Mouse (Mus musculus) neural tube, embryonic 12.5 days (tissue): Measurements from ENCODE around the gene Mgll. TPM values are rescaled to one million over a fixed set of nuclear protein-coding genes. Genes with fewer than 3 reads are reported as not detected.

Experiments
- ATAC-seq: fragments of 200-750 bp; cut with Nextera tagmentation; 2 replicates; pipeline ENCODE4 v1.8.0; 2017; ENCODE audit warnings: low read depth, mild to moderate bottlenecking, moderate TSS enrichment, moderate library complexity; ENCODE audit not compliant: low FRiP score
- H3K27ac ChIP-seq: fragments of 300-500 bp; sonication (generic); 2 replicates; pipeline ENCODE4 v1.5.1; 2016
- H3K27me3 ChIP-seq: fragments of 300-500 bp; sonication (generic); replicated peaks from 2 replicates; pipeline ENCODE4 v1.6.1; 2016; ENCODE audit warnings: mild to moderate bottlenecking
- H3K36me3 ChIP-seq: fragments of 300-500 bp; sonication (generic); 2 replicates; pipeline ENCODE4 v1.6.1; 2016; ENCODE audit warnings: mild to moderate bottlenecking
- H3K4me1 ChIP-seq: fragments of 300-500 bp; sonication (generic); 2 replicates; pipeline ENCODE4 v1.6.1; 2016
- H3K4me2 ChIP-seq: fragments of 300-500 bp; sonication (generic); replicated peaks from 2 replicates; pipeline ENCODE4 v1.6.1; 2016; ENCODE audit warnings: mild to moderate bottlenecking
- H3K4me3 ChIP-seq: fragments of 300-500 bp; sonication (generic); 2 replicates; pipeline ENCODE4 v1.5.1; 2016
- H3K9ac ChIP-seq: fragments of 300-500 bp; sonication (generic); 2 replicates; pipeline ENCODE4 v1.6.1; 2016; ENCODE audit warnings: mild to moderate bottlenecking
- H3K9me3 ChIP-seq: fragments of 300-500 bp; sonication (generic); 2 replicates; pipeline ENCODE4 v1.6.1; 2016; ENCODE audit warnings: mild to moderate bottlenecking
- WGBS: fragments of 180-500 bp; shearing (Covaris S2); methylation state at CpG from one replicate; pipeline ENCODE4 v1.1.7; 2016; 5-methylcytosine and 5-hydroxymethylcytosine counted together
- polyA plus RNA-seq: library from polyadenylated mRNA; unstranded; fragments of >200 nt; fragmentation: Nextera tagmentation; extraction: Ambion mirVana; gene quantifications from 2 replicates; pipeline ENCODE4 v1.2.1, GENCODE M21; 2016

Gene Mgll
- polyA plus RNA-seq, 1 experiment from 2014 or later, result 9.3 TPM

DNA sequence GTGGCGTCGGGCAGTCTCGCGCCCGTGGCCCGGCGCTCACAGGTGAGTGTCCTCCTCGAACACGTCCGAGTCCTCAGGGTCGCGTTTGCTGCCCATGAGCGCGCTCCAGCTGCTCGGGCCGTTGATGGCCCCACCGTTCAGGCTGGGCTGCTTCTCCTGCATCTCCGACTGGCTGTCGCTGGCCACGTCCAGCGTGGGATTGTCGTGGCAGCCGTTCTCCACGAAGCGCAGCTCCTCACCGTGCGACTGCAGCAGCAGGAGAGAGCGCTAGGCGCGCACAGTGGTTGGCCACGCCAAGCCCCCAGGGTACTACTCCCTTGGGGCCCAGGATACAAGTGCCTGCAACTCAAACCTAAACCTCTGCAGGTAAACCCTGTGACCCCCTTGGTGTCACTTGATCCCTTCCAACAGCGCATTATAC is 118.5 kb downstream of the Mgll start:
- under 1% methylated on average over 32 of the region's 32 CpGs for WGBS
- H3K4me1 ChIP-seq, result peaks cover 23% of the 10 kb centered on the region
- H3K36me3 ChIP-seq, result peaks cover 55% of the 10 kb centered on the region

GRCm38 (mm10) chr6:88843241-88843640 is 119.0 kb downstream of the Mgll start:
- no peaks in the 10 kb centered on the region for H3K9me3 ChIP-seq
- no peak overlapping the region for H3K27ac ChIP-seq
- peak overlapping the region; percentile 71; the same call in 1 of the 2 replicates for H3K9ac ChIP-seq
- no peaks in the 10 kb centered on the region for H3K27me3 ChIP-seq
- peaks cover 23% of the 10 kb centered on the region for H3K4me1 ChIP-seq
- peak overlapping the region; percentile 84 for H3K4me2 ChIP-seq
- WGBS, result 79% methylated on average over 7 of the region's 7 CpGs
- H3K36me3 ChIP-seq, result peaks cover 55% of the 10 kb centered on the region
- H3K4me3 ChIP-seq, result peak overlapping the region; percentile 77; the same call in 1 of the 2 replicates
- ATAC-seq, result no peak

More for the DNA sequence above, 118.5 kb downstream of the Mgll start:
- 0 out of 2 replicates have a peak, but pooled peaks have one; percentile 2 for ATAC-seq
- H3K27me3 ChIP-seq, result no peaks in the 10 kb centered on the region
- peak overlapping the region; percentile 77 for H3K4me3 ChIP-seq
- no peaks in the 10 kb centered on the region for H3K9me3 ChIP-seq
- peak overlapping the region; percentile 67 for H3K27ac ChIP-seq
- H3K4me2 ChIP-seq, result peak overlapping the region; percentile 84
- H3K9ac ChIP-seq, result peak overlapping the region; percentile 71

- no peaks in the 10 kb centered on the region for H3K9me3 ChIP-seq
- H3K4me1 ChIP-seq, result peaks cover 23% of the 10 kb centered on the region
- ATAC-seq, result no peak
- no peaks in the 10 kb centered on the region for H3K27me3 ChIP-seq
- H3K27ac ChIP-seq, result no peak overlapping the region
- H3K36me3 ChIP-seq, result peaks cover 55% of the 10 kb centered on the region
- WGBS, result 78% methylated on average over 9 of the region's 9 CpGs
- no peak overlapping the region for H3K9ac ChIP-seq
- H3K4me2 ChIP-seq, result 0 out of 2 replicates have a peak overlapping the region, but pooled peaks have one; percentile 84
- no peak overlapping the region for H3K4me3 ChIP-seq
Measured at GRCm38 (mm10) chr6:88843781-88844725, 119.8 kb downstream of the Mgll start.

DNA sequence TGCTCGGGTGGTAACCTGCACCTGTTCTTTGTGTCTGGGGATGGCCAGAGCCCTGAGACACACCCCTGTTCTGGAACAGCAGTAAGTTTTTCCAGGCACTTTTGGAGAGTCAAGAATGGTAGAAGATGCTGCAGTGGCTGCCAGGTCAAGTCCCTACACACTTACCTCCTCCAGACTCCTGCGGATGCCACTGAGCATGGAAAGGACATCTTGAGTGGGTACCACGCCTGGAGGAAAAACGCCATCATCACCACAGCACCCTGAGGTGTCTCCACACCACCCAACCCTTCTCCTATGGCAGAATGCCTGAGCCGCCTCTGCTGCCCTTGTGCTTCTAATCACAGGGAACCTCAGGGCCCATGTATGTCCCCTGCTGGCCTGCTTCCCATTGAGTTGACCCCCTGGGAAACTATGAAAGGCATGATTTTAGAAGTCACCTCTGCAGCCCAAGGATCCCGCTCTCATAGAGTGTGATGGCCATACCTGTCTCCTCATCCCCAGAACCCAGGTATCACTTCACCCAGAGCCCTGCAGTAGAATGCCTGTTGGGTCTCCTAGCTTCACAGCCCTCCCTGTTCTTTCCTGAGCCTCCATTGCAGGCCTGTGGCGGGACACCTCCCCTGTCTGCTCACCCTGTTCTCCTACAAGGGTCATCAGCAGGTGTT is 120.8 kb downstream of the Mgll start:
- Histone ChIP-seq H3K27me3 (no peaks in the 10 kb centered on the region), H3K36me3 (peaks cover 61% of the 10 kb centered on the region), H3K4me3 (no peak overlapping the region), H3K4me2 (no peak overlapping the region), H3K27ac (no peak overlapping the region), H3K9me3 (no peaks in the 10 kb centered on the region), H3K9ac (no peak overlapping the region), H3K4me1 (peaks cover 23% of the 10 kb centered on the region)
- no peak for ATAC-seq
- 89% methylated on average over 7 of the region's 7 CpGs for WGBS

GRCm38 (mm10) chr6:88847571-88847970 is 123.4 kb downstream of the Mgll start:
- Histone ChIP-seq H3K4me2 (no peak overlapping the region), H3K36me3 (peaks cover 69% of the 10 kb centered on the region), H3K9me3 (no peaks in the 10 kb centered on the region), H3K4me1 (peaks cover 9% of the 10 kb centered on the region), H3K27ac (no peak overlapping the region), H3K27me3 (no peaks in the 10 kb centered on the region), H3K9ac (no peak overlapping the region), H3K4me3 (no peak overlapping the region)
- ATAC-seq, result no peak
- 66% methylated on average over 2 of the region's 2 CpGs for WGBS

DNA sequence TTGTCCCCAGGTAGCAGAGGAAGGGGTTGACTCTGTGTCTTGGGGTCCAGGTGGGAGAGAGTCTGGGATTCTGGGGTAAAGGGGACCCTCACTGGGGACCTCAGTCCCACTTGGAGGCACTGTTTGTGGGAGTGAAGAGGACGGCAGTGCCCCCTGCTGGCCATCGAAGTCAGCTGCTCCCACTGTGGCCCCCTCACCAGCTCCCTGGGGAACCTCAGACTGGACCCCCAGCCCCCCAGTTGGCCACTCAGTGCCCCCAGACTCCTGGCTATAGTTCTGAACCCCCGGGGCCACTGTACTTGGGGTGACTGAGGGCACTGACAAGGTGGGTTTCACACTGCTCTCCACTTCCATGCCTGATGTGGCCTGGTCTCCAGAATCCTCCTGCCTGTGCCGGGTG is 125.1 kb downstream of the Mgll start:
- Histone ChIP-seq H3K36me3 (peaks cover 69% of the 10 kb centered on the region), H3K9me3 (no peaks in the 10 kb centered on the region), H3K4me1 (peaks cover 5% of the 10 kb centered on the region; the same call in 1 of the 2 replicates), H3K4me3 (no peak overlapping the region), H3K27me3 (no peaks in the 10 kb centered on the region), H3K4me2 (no peak overlapping the region), H3K9ac (no peak overlapping the region), H3K27ac (no peak overlapping the region)
- no peak for ATAC-seq
- WGBS, result 68% methylated on average over 4 of the region's 4 CpGs

- Histone ChIP-seq H3K9me3 (no peaks in the 10 kb centered on the region), H3K27me3 (no peaks in the 10 kb centered on the region), H3K4me2 (no peak overlapping the region), H3K4me1 (0 out of 2 replicates have a peak, but pooled peaks cover 10% of the 10 kb centered on the region), H3K36me3 (peaks cover 65% of the 10 kb centered on the region), H3K4me3 (no peak overlapping the region), H3K9ac (no peak overlapping the region), H3K27ac (no peak overlapping the region)
- 90% methylated on average over 7 of the region's 7 CpGs for WGBS
- ATAC-seq, result no peak
Measured at GRCm38 (mm10) chr6:88850034-88850433, 125.8 kb downstream of the Mgll start.

- H3K27ac ChIP-seq, result no peak overlapping the region
- H3K27me3 ChIP-seq, result no peaks in the 10 kb centered on the region
- WGBS, result 79% methylated on average over 5 of the region's 5 CpGs
- H3K4me2 ChIP-seq, result no peak overlapping the region
- H3K36me3 ChIP-seq, result peaks cover 46% of the 10 kb centered on the region
- peaks cover 15% of the 10 kb centered on the region; the same call in 1 of the 2 replicates for H3K4me1 ChIP-seq
- 0 out of 2 replicates have a peak overlapping the region, but pooled peaks have one; percentile 13 for H3K9ac ChIP-seq
- ATAC-seq, result no peak
- H3K4me3 ChIP-seq, result no peak overlapping the region
- H3K9me3 ChIP-seq, result no peaks in the 10 kb centered on the region
Measured at GRCm38 (mm10) chr6:88854509-88854908, 130.3 kb downstream of the Mgll start.

GRCm38 (mm10) chr6:88855636-88856035 is 131.4 kb downstream of the Mgll start:
- H3K9me3 ChIP-seq, result no peaks in the 10 kb centered on the region
- peak; percentile 39; the same call in 1 of the 2 replicates for ATAC-seq
- H3K36me3 ChIP-seq, result peaks cover 54% of the 10 kb centered on the region
- H3K4me2 ChIP-seq, result no peak overlapping the region
- H3K27ac ChIP-seq, result no peak overlapping the region
- WGBS, result 19% methylated on average over 5 of the region's 5 CpGs
- no peak overlapping the region for H3K9ac ChIP-seq
- peaks cover 15% of the 10 kb centered on the region; the same call in 1 of the 2 replicates for H3K4me1 ChIP-seq
- H3K27me3 ChIP-seq, result no peaks in the 10 kb centered on the region
- no peak overlapping the region for H3K4me3 ChIP-seq

DNA sequence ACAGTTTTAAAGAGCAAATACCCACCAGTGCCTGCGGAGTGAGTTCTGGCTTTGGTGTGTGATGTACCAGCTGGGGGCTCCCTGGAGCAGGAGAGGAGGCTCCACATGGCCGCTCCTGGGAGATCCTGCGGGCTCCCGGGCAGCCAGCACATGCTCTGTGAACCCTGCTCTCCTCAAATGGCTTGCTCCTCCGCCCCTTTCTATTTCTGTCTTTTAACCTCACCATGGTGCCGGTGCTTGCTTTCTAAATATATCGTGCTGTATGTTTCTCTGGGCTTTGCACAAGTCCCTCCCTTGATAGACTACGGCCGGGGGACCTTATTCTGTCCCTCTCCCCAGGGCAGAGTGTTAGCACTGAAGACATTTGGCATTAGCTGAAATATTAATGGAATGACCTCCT is 133.0 kb downstream of the Mgll start:
- no peak overlapping the region for H3K4me3 ChIP-seq
- no peak overlapping the region for H3K4me2 ChIP-seq
- H3K36me3 ChIP-seq, result peaks cover 64% of the 10 kb centered on the region
- H3K9me3 ChIP-seq, result 0 out of 2 replicates have a peak, but pooled peaks cover 5% of the 10 kb centered on the region
- 51% methylated on average over 9 of the region's 9 CpGs for WGBS
- H3K9ac ChIP-seq, result no peak overlapping the region
- H3K4me1 ChIP-seq, result peaks cover 15% of the 10 kb centered on the region; the same call in 1 of the 2 replicates
- H3K27me3 ChIP-seq, result no peaks in the 10 kb centered on the region
- no peak for ATAC-seq
- H3K27ac ChIP-seq, result no peak overlapping the region

DNA sequence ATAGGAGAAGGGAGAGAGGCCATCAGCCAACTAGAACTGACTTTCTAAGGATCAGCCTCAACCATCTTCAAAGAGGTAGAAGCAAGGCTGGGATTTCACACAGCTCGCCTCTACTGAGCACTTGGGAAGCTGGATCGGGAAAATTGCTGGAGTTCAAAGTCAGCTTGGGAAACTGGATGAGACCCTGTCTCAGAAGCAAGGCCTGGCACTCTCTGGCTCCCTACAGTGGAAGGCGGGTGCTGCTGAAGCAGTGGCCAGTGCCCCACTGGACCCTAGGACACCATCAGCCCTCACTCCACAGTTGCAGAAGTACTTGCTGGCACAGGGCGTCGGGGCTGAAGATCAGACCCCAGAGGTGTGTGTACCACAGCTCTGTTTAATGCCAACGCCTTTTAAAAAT is 133.6 kb downstream of the Mgll start:
- Histone ChIP-seq H3K9ac (no peak overlapping the region), H3K4me3 (no peak overlapping the region), H3K27me3 (no peaks in the 10 kb centered on the region), H3K27ac (no peak overlapping the region), H3K4me1 (peaks cover 15% of the 10 kb centered on the region; the same call in 1 of the 2 replicates), H3K4me2 (no peak overlapping the region), H3K36me3 (peaks cover 63% of the 10 kb centered on the region), H3K9me3 (0 out of 2 replicates have a peak, but pooled peaks cover 5% of the 10 kb centered on the region)
- WGBS, result 82% methylated on average over 6 of the region's 6 CpGs
- no peak for ATAC-seq

- WGBS, result 70% methylated on average over 7 of the region's 7 CpGs
- no peak overlapping the region for H3K4me3 ChIP-seq
- peaks cover 15% of the 10 kb centered on the region; the same call in 1 of the 2 replicates for H3K4me1 ChIP-seq
- H3K27ac ChIP-seq, result no peak overlapping the region
- ATAC-seq, result no peak
- H3K27me3 ChIP-seq, result no peaks in the 10 kb centered on the region
- peaks cover 65% of the 10 kb centered on the region for H3K36me3 ChIP-seq
- no peak overlapping the region for H3K4me2 ChIP-seq
- H3K9me3 ChIP-seq, result 0 out of 2 replicates have a peak, but pooled peaks cover 5% of the 10 kb centered on the region
- H3K9ac ChIP-seq, result no peak overlapping the region
Measured at GRCm38 (mm10) chr6:88858341-88858740, 134.1 kb downstream of the Mgll start.
